Mouse (Mus musculus) kidney, postnatal 0 days (tissue): ENCODE results near the gene Shc1. TPM values are rescaled to one million over a fixed set of nuclear protein-coding genes. Genes with fewer than 3 reads are reported as not detected.

Experiments
- ATAC-seq: fragments of 200-750 bp; cut with Nextera tagmentation; replicated peaks from 2 replicates; pipeline ENCODE4 v1.8.0; 2017; ENCODE audit warnings: low read depth, moderate number of reproducible peaks, moderate TSS enrichment, moderate library complexity; ENCODE audit not compliant: low FRiP score
- DNase-seq: peaks from one replicate; pipeline ENCODE4 v3.0.0-alpha.2; 2016; ENCODE audit warnings: low spot score
- H3K27ac ChIP-seq: fragments of 300-500 bp; sonication (generic); 2 replicates; pipeline ENCODE4 v1.5.1; 2014; ENCODE audit warnings: mild to moderate bottlenecking
- H3K27me3 ChIP-seq: fragments of 300-500 bp; sonication (generic); 2 replicates; pipeline ENCODE4 v1.6.1; 2014; ENCODE audit warnings: low read length, mixed read lengths; ENCODE audit not compliant: insufficient read depth
- H3K36me3 ChIP-seq: fragments of 300-500 bp; sonication (generic); 2 replicates; pipeline ENCODE4 v1.6.1; 2014; ENCODE audit warnings: low read length, mixed read lengths; ENCODE audit not compliant: insufficient read depth
- H3K4me1 ChIP-seq: fragments of 300-500 bp; sonication (generic); replicated peaks from 2 replicates; pipeline ENCODE4 v1.6.1; 2014; ENCODE audit warnings: antibody characterized with exemption, low read length, mixed read lengths; ENCODE audit not compliant: insufficient read depth
- H3K4me2 ChIP-seq: fragments of 300-500 bp; sonication (generic); 2 replicates; pipeline ENCODE4 v1.6.1; 2014; ENCODE audit warnings: mild to moderate bottlenecking, low read length, moderate library complexity, mixed read lengths
- H3K4me3 ChIP-seq: fragments of 300-500 bp; sonication (generic); replicated peaks from 2 replicates; pipeline ENCODE4 v1.5.1; 2014; ENCODE audit warnings: low read depth, low read length
- H3K9ac ChIP-seq: fragments of 300-500 bp; sonication (generic); 2 replicates; pipeline ENCODE4 v1.6.1; 2014; ENCODE audit warnings: low read depth, low read length
- H3K9me3 ChIP-seq: fragments of 300-500 bp; sonication (generic); replicated peaks from 2 replicates; pipeline ENCODE4 v1.6.1; 2016; ENCODE audit warnings: low read length, inconsistent platforms, mixed read lengths
- CTCF ChIP-seq: IDR thresholded peaks from 2 replicates; pipeline ENCODE4 v1.5.1; 2016; ENCODE audit warnings: antibody characterized with exemption, low read depth, mild to moderate bottlenecking, moderate library complexity
- WGBS: fragments of 180-500 bp; shearing (Covaris S2); extraction: QIAGEN DNeasy Blood & Tissue Kit; methylation state at CpG from one replicate; pipeline ENCODE4 v1.1.7; 2014; 5-methylcytosine and 5-hydroxymethylcytosine counted together
- polyA plus RNA-seq: library from polyadenylated mRNA; unstranded; fragments of >200 nt; fragmentation: Nextera tagmentation; extraction: Ambion mirVana; gene quantifications from 2 replicates; pipeline ENCODE4 v1.2.1, GENCODE M21; 2015

The Shc1 gene
- polyA plus RNA-seq, 1 experiment from 2014 or later = 73.2 TPM

- peak; percentile 61; the same call in 1 of the 2 replicates for ATAC-seq
- H3K36me3 ChIP-seq = peaks cover 10% of the 10 kb centered on the region; the same call in 1 of the 2 replicates
- peaks cover 5% of the 10 kb centered on the region for H3K4me1 ChIP-seq
- 45% methylated on average over 7 of the region's 7 CpGs for WGBS
- no peaks in the 10 kb centered on the region for H3K9me3 ChIP-seq
- TF ChIP-seq CTCF = peak; percentile 77
- no peaks in the 10 kb centered on the region for H3K27me3 ChIP-seq
- H3K4me2 ChIP-seq = no peak overlapping the region
- no peak overlapping the region for H3K4me3 ChIP-seq
- peak; percentile 84 for DNase-seq
- H3K9ac ChIP-seq = no peak overlapping the region
- no peak overlapping the region; the same call in 1 of the 2 replicates for H3K27ac ChIP-seq
Measured at GRCm38 (mm10) chr3:89449541-89449940, 31.3 kb downstream of the Shc1 start.

- ATAC-seq (no peak), DNase-seq (no peak)
- Histone ChIP-seq H3K27me3 (no peaks in the 10 kb centered on the region), H3K9me3 (no peaks in the 10 kb centered on the region), H3K9ac (no peak overlapping the region), H3K4me2 (no peak overlapping the region), H3K4me1 (peaks cover 5% of the 10 kb centered on the region), H3K36me3 (0 out of 2 replicates have a peak, but pooled peaks cover 4% of the 10 kb centered on the region), H3K27ac (no peak overlapping the region), H3K4me3 (no peak overlapping the region)
- WGBS = 95% methylated on average over 1 of the region's 1 CpGs
- TF ChIP-seq CTCF = no peak
Measured at GRCm38 (mm10) chr3:89451916-89452315, 33.7 kb downstream of the Shc1 start.

GRCm38 (mm10) chr3:89454401-89455177 lies 36.3 kb downstream of the Shc1 start, which contains the start of gene Pmvk:
Pmvk (plus strand) TSS chr3:89454541.
- Histone ChIP-seq H3K27ac (no peak within 1 kb of the TSS), H3K4me3 (no peak within 1 kb of the TSS), H3K9me3 (no peaks in the 10 kb centered on the region), H3K27me3 (no peaks in the 10 kb centered on the region), H3K36me3 (no peaks in the 10 kb centered on the region), H3K9ac (no peak within 1 kb of the TSS), H3K4me2 (no peak within 1 kb of the TSS), H3K4me1 (peaks cover 8% of the 10 kb centered on the region)
- ATAC-seq (no peak), DNase-seq (no peak)
- no peak for TF ChIP-seq CTCF
- 62% methylated on average over 10 of the region's 10 CpGs for WGBS

GRCm38 (mm10) chr3:89455786-89456285 lies 37.6 kb downstream of the Shc1 start:
- H3K4me3 ChIP-seq = no peak overlapping the region
- DNase-seq = no peak

GRCm38 (mm10) chr3:89456726-89457665 lies 38.8 kb downstream of the Shc1 start:
- 0 out of 2 replicates have a peak, but pooled peaks have one; percentile 53 for ATAC-seq
- no peaks in the 10 kb centered on the region for H3K9me3 ChIP-seq
- H3K27ac ChIP-seq = no peak overlapping the region
- no peak overlapping the region for H3K4me2 ChIP-seq
- H3K4me3 ChIP-seq = no peak overlapping the region
- no peaks in the 10 kb centered on the region for H3K36me3 ChIP-seq
- 33% methylated on average over 10 of the region's 10 CpGs for WGBS
- peak; percentile 73 for DNase-seq
- peaks cover 8% of the 10 kb centered on the region for H3K4me1 ChIP-seq
- H3K27me3 ChIP-seq = no peaks in the 10 kb centered on the region
- peak; percentile 82 for TF ChIP-seq CTCF
- H3K9ac ChIP-seq = no peak overlapping the region

More at GRCm38 (mm10) chr3:89455786-89456285, 37.6 kb downstream of the Shc1 start:
- no peak overlapping the region for H3K4me2 ChIP-seq
- H3K9me3 ChIP-seq = no peaks in the 10 kb centered on the region
- WGBS = 57% methylated on average over 1 of the region's 1 CpGs
- H3K4me1 ChIP-seq = peaks cover 8% of the 10 kb centered on the region
- no peaks in the 10 kb centered on the region for H3K36me3 ChIP-seq
- no peaks in the 10 kb centered on the region for H3K27me3 ChIP-seq
- H3K27ac ChIP-seq = no peak overlapping the region
- no peak for TF ChIP-seq CTCF
- H3K9ac ChIP-seq = no peak overlapping the region
- no peak for ATAC-seq
